Mouse (Mus musculus) heart, embryonic 16.5 days (tissue): ENCODE measurements at regions not wholly inside any gene's neighbourhood (a gene's known extent, or its start where the extent isn't known, plus 50 kb on each side); places are given as distances from the start of the nearest gene placed in this dataset.

Experiments
- ATAC-seq: fragments of 200-750 bp; cut with Nextera tagmentation; replicated peaks from 2 replicates; pipeline ENCODE4 v1.8.0; 2017; ENCODE audit warnings: moderate number of reproducible peaks; ENCODE audit not compliant: insufficient read depth, low FRiP score; ENCODE audit errors: extremely low read depth
- H3K27ac ChIP-seq: fragments of 300-500 bp; sonication (generic); 2 replicates; pipeline ENCODE4 v1.5.1; 2014; ENCODE audit warnings: mild to moderate bottlenecking, low read length, control low read depth, moderate library complexity
- H3K27me3 ChIP-seq: fragments of 300-500 bp; sonication (generic); 2 replicates; pipeline ENCODE4 v1.6.1; 2014; ENCODE audit warnings: low read length, mixed read lengths; ENCODE audit not compliant: control insufficient read depth, insufficient read depth
- H3K36me3 ChIP-seq: fragments of 300-500 bp; sonication (generic); 2 replicates; pipeline ENCODE4 v1.6.1; 2014; ENCODE audit not compliant: control insufficient read depth, insufficient read depth
- H3K4me1 ChIP-seq: fragments of 300-500 bp; sonication (generic); 2 replicates; pipeline ENCODE4 v1.6.1; 2014; ENCODE audit warnings: low read length, mixed read lengths; ENCODE audit not compliant: control insufficient read depth, insufficient read depth
- H3K4me2 ChIP-seq: fragments of 300-500 bp; sonication (generic); 2 replicates; pipeline ENCODE4 v1.6.1; 2014; ENCODE audit warnings: low read depth, mild to moderate bottlenecking, control low read depth, low read length
- H3K4me3 ChIP-seq: fragments of 300-500 bp; sonication (generic); 2 replicates; pipeline ENCODE4 v1.5.1; 2014; ENCODE audit warnings: mild to moderate bottlenecking, control low read depth, low read length
- H3K9ac ChIP-seq: fragments of 300-500 bp; sonication (generic); 2 replicates; pipeline ENCODE4 v1.6.1; 2014; ENCODE audit warnings: low read length, control low read depth
- H3K9me3 ChIP-seq: fragments of 300-500 bp; sonication (generic); replicated peaks from 2 replicates; pipeline ENCODE4 v1.6.1; 2016; ENCODE audit warnings: low read length; ENCODE audit not compliant: control insufficient read depth
- WGBS: fragments of 180-500 bp; shearing (Covaris S2); extraction: QIAGEN DNeasy Blood & Tissue Kit; methylation state at CpG from one replicate; pipeline ENCODE4 v1.1.7; 2014; 5-methylcytosine and 5-hydroxymethylcytosine counted together

- Histone ChIP-seq H3K36me3 (no peaks in the 10 kb centered on the region), H3K4me1 (peaks cover 21% of the 10 kb centered on the region), H3K27me3 (no peaks in the 10 kb centered on the region), H3K9me3 (no peaks in the 10 kb centered on the region), H3K9ac (no peak overlapping the region), H3K4me3 (no peak overlapping the region), H3K4me2 (no peak overlapping the region), H3K27ac (peak overlapping the region; percentile 59)
- ATAC-seq = peak; percentile 78
- WGBS = 30% methylated on average over 6 of the region's 6 CpGs
Observed at GRCm38 (mm10) chr8:12073311-12073999, 205.2 kb upstream of the A230072I06Rik start.

GRCm38 (mm10) chr8:12075943-12076342 is 202.7 kb upstream of the A230072I06Rik start:
- H3K4me1 ChIP-seq = peaks cover 21% of the 10 kb centered on the region
- H3K4me3 ChIP-seq = no peak overlapping the region
- H3K9ac ChIP-seq = no peak overlapping the region
- ATAC-seq = no peak
- H3K4me2 ChIP-seq = no peak overlapping the region
- 88% methylated on average over 3 of the region's 3 CpGs for WGBS
- no peaks in the 10 kb centered on the region for H3K36me3 ChIP-seq
- H3K27me3 ChIP-seq = no peaks in the 10 kb centered on the region
- H3K27ac ChIP-seq = no peak overlapping the region
- no peaks in the 10 kb centered on the region for H3K9me3 ChIP-seq

DNA sequence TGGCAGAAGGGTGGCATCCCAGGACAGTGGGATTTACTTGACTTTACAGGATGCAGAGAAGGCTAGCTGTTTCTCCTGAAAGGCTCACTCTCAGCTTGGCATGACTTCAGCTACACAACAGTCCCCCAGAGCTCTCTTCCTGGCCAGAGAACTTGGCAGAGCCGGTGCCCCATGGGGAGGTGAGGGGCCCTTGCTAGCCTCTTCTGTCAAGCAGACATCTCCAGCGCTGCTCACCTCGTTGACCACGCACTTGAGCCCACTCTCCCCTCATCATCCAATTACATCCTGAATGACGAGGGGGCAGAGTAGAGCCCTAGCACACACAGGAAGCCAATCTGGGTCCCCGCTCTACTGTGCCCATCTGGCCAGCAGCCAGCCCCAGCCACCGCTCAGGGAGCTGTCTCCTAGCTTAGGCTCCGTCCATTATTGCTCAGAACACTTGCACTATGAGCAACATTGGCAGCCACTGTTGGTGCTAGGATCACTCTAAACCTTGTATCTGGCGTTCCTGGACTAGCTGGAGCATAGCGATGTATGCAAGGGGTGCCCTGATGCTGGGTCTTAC is 201.7 kb upstream of the A230072I06Rik start:
- no peak for ATAC-seq
- no peaks in the 10 kb centered on the region for H3K36me3 ChIP-seq
- H3K4me1 ChIP-seq = peaks cover 18% of the 10 kb centered on the region
- no peak overlapping the region for H3K27ac ChIP-seq
- no peak overlapping the region for H3K9ac ChIP-seq
- no peak overlapping the region for H3K4me3 ChIP-seq
- no peaks in the 10 kb centered on the region for H3K9me3 ChIP-seq
- 64% methylated on average over 10 of the region's 10 CpGs for WGBS
- H3K27me3 ChIP-seq = no peaks in the 10 kb centered on the region
- H3K4me2 ChIP-seq = no peak overlapping the region

- Histone ChIP-seq H3K4me1 (peaks cover 12% of the 10 kb centered on the region), H3K4me3 (no peak overlapping the region), H3K4me2 (no peak overlapping the region), H3K36me3 (no peaks in the 10 kb centered on the region), H3K9me3 (no peaks in the 10 kb centered on the region), H3K27me3 (no peaks in the 10 kb centered on the region), H3K27ac (no peak overlapping the region), H3K9ac (no peak overlapping the region)
- WGBS = 76% methylated on average over 2 of the region's 2 CpGs
- ATAC-seq = no peak
Observed at GRCm38 (mm10) chr8:12077896-12078295, 200.7 kb upstream of the A230072I06Rik start.

DNA sequence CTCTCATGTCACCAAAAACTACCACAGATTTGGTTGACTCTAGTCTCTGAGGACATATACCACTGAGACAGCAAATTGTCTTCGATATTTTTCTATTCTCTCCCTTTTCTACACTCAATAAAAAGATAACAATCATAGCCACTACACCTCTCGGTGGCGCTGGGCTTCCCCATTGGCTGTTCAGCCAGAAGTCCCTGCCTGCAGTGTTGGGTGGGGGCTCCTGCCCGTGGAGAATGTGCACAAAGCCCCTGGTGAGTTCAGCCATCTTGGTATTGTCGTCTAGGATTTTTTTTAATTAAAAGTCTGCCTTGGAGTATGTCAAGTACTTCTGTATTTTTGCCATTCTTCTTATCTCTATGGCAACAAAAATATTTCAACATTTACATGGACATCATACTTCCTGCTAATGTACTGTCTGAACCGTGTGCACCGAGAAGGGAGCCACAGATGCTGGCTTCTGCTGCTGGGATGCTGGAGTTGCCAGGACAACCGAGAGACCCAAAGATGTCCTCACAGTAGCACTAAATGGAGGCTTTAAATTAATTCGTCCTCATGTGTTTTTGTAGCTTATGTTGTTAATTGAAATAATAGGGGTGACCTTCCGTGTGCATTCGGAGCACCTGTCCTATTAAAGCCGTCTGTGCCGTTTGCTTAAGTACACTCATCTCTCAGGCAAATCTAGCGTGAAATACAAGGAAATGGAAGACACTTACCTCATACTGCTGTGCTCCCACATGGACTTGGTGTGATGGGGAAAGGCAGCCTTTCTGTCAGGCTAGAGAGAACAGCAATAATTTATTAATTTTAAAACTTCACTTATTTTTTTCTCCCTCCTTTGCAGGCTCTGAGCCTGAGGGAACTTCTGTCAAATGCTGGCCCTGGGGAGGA is 199.7 kb upstream of the A230072I06Rik start:
- no peaks in the 10 kb centered on the region for H3K36me3 ChIP-seq
- H3K4me2 ChIP-seq = no peak overlapping the region
- H3K4me1 ChIP-seq = peaks cover 2% of the 10 kb centered on the region; the same call in 1 of the 2 replicates
- no peak for ATAC-seq
- H3K4me3 ChIP-seq = no peak overlapping the region
- no peak overlapping the region for H3K27ac ChIP-seq
- H3K27me3 ChIP-seq = no peaks in the 10 kb centered on the region
- WGBS = 78% methylated on average over 14 of the region's 14 CpGs
- H3K9ac ChIP-seq = no peak overlapping the region
- H3K9me3 ChIP-seq = no peaks in the 10 kb centered on the region

- H3K4me2 ChIP-seq = no peak overlapping the region
- H3K27ac ChIP-seq = no peak overlapping the region
- H3K4me3 ChIP-seq = no peak overlapping the region
- no peak overlapping the region for H3K9ac ChIP-seq
- H3K4me1 ChIP-seq = no peaks in the 10 kb centered on the region
- 90% methylated on average over 5 of the region's 5 CpGs for WGBS
- ATAC-seq = no peak
- no peaks in the 10 kb centered on the region for H3K36me3 ChIP-seq
- no peaks in the 10 kb centered on the region for H3K27me3 ChIP-seq
- no peaks in the 10 kb centered on the region for H3K9me3 ChIP-seq
Observed at GRCm38 (mm10) chr8:12081536-12081935, 197.1 kb upstream of the A230072I06Rik start.

GRCm38 (mm10) chr8:12087192-12087800 is 191.3 kb upstream of the A230072I06Rik start:
- 88% methylated on average over 10 of the region's 10 CpGs for WGBS
- Histone ChIP-seq H3K36me3 (no peaks in the 10 kb centered on the region), H3K27me3 (no peaks in the 10 kb centered on the region), H3K4me2 (no peak overlapping the region), H3K27ac (no peak overlapping the region), H3K4me3 (no peak overlapping the region), H3K9me3 (no peaks in the 10 kb centered on the region), H3K9ac (no peak overlapping the region), H3K4me1 (no peaks in the 10 kb centered on the region)
- no peak for ATAC-seq

DNA sequence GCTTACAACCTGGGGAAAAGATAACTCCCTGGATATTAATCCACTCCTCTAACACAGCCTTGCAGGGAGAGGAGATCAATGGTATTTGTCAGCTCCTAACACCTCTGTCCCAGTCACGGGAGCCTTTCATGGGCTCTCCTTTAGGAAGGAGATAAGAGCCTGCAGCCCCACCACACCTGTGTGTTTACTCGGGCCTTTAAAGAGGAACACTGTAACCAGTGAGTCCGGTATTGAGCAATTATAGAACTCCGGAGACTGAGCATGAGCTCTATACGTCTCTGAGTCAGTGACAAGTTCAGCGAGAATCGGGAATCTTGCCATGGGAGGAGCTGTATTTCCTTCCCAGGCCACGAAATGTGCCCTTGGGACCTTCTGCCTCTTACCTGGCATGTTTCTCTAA is 178.5 kb upstream of the A230072I06Rik start:
- H3K27ac ChIP-seq = no peak overlapping the region
- H3K27me3 ChIP-seq = no peaks in the 10 kb centered on the region; the same call in 1 of the 2 replicates
- H3K9me3 ChIP-seq = no peaks in the 10 kb centered on the region
- no peak for ATAC-seq
- H3K9ac ChIP-seq = no peak overlapping the region
- no peaks in the 10 kb centered on the region for H3K4me1 ChIP-seq
- no peak overlapping the region for H3K4me3 ChIP-seq
- 57% methylated on average over 8 of the region's 8 CpGs for WGBS
- no peak overlapping the region for H3K4me2 ChIP-seq
- no peaks in the 10 kb centered on the region for H3K36me3 ChIP-seq
